Mouse (Mus musculus) kidney, postnatal 25 days (tissue): ENCODE measurements around the gene Sim2.

Experiments used
- DNase-seq, 2 experiments: peaks; one replicate each; pipeline ENCODE4 v3.0.0; 2021; ENCODE audit warnings: mixed read lengths in 2 of 2

Gene Sim2

DNA sequence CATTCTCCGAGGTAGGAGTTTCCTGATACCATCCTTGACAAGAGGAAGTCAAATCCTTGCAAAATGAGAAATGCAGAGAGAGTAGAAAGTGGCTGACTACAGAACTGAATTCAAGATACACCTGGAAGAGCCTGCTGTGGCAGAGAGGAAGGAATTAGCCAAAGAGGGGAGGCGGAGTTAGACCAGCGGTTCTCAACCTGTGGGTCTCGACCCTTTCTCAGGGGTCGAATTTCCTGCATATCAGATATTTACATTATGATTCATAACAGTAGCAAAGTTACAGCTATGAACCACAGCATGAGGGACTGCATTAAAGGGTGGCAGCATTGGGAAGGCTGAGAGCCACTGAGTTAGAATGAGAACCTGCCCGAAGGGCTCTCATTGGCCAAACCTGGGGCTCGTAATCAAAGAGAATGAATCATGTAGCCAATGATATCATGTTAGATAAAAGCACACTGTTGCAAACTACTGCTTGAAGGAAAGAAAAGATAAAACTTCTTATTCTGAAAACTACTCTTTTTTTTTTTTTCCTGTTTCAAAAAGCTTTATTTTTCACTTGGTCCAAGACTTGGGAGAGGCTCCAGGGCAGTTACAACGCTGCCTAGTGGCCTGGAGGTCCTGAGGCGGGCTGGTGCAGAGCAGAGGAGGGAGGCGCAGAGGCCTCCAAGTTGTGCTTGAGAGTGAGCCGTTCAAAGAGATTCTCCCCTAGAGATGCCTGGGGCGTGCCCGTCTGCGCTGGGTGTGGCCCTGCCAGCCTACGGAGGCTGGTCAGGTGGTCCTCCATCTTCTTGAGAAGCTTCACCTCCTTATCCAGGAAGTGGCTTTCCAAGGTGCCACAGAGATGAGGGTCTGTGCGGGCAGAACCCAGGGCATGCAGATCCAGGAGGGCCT is 84.2 kb downstream of the Sim2 start:
- DNase-seq, result no peak

GRCm38 (mm10) chr16:94170218-94170617 is 85.5 kb downstream of the Sim2 start:
- DNase-seq, result no peak

DNA sequence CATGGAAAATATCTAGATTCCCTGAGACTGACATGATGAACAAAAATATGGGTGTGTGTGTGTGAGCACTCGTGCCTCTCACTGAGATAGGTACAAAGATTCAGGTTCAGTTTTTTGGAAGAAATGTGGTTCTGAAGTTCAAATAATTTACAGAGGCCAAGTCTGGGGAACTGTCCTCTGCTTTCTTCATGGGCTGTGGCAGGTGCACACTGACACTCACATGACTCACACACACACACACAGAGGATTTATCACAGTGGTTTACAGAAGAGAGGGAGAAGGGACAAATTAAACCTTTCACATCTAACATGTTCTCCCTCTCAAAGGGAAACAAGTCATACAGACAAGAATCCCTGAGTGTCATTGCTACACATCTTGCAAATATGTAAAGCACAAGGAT is 88.6 kb downstream of the Sim2 start:
- no peak for DNase-seq

GRCm38 (mm10) chr16:94175366-94175986 is 90.7 kb downstream of the Sim2 start:
- no peak for DNase-seq
